Mouse (Mus musculus): ENCODE data around the gene Ren1.

GRCm38 (mm10) chr1:133311946-133312345, 38.4 kb upstream of the Ren1 start:
- TF ChIP-seq POLR2A (IDR thresholded peaks at IDR 0.05; ENCODE audit: low read depth, low read length): no peak
- no peak for TF ChIP-seq CTCF (conservative IDR thresholded peaks at IDR 0.05; ENCODE audit: insufficient read depth, insufficient read length, low read depth, low read length)

Data from kidney, adult 2 months (tissue).